Mouse (Mus musculus): ENCODE measurements at regions not wholly inside any gene's neighbourhood (a gene's known extent, or its start where the extent isn't known, plus 50 kb on each side); places are given as distances from the start of the nearest gene placed in this dataset.

GRCm38 (mm10) chr13:28513336-28513735 lies 256.0 kb downstream of the Gm11361 start:
- no peak for DNase-seq
- no peaks in the 10 kb centered on the region for H3K27me3 ChIP-seq (ENCODE audit: control insufficient read depth, insufficient read depth, low read length)
- no peak overlapping the region for H3K27ac ChIP-seq (ENCODE audit: insufficient read depth, low read length)
- no peaks in the 10 kb centered on the region for H3K4me1 ChIP-seq (ENCODE audit: control insufficient read depth, insufficient read depth, low read length)
- H3K4me3 ChIP-seq (replicated peaks; ENCODE audit: insufficient read depth, low read depth, low read length): no peak overlapping the region
- no peak for TF ChIP-seq CTCF (IDR thresholded peaks at IDR 0.05; ENCODE audit: borderline replicate concordance, insufficient read depth, low read depth, low read length)
- no peak for TF ChIP-seq POLR2A (IDR thresholded peaks at IDR 0.05; ENCODE audit: borderline replicate concordance, insufficient read depth, low read length)
- 75% methylated on average over 7 of the region's 7 CpGs for WGBS

GRCm38 (mm10) chr13:28512573-28513334 lies 255.4 kb downstream of the Gm11361 start:
- no peak for DNase-seq
- Histone ChIP-seq H3K27ac (ENCODE audit: insufficient read depth, low read length) (no peak overlapping the region), H3K4me3 (replicated peaks; ENCODE audit: insufficient read depth, low read depth, low read length) (no peak overlapping the region), H3K27me3 (ENCODE audit: control insufficient read depth, insufficient read depth, low read length) (no peaks in the 10 kb centered on the region), H3K4me1 (ENCODE audit: control insufficient read depth, insufficient read depth, low read length) (no peaks in the 10 kb centered on the region)
- 50% methylated on average over 11 of the region's 11 CpGs for WGBS
- TF ChIP-seq POLR2A (IDR thresholded peaks at IDR 0.05; ENCODE audit: borderline replicate concordance, insufficient read depth, low read length): no peak
- no peak for TF ChIP-seq CTCF (IDR thresholded peaks at IDR 0.05; ENCODE audit: borderline replicate concordance, insufficient read depth, low read depth, low read length)

- Histone ChIP-seq H3K4me1 (ENCODE audit: control insufficient read depth, insufficient read depth, low read length) (no peaks in the 10 kb centered on the region), H3K4me3 (replicated peaks; ENCODE audit: insufficient read depth, low read depth, low read length) (no peak overlapping the region), H3K27me3 (ENCODE audit: control insufficient read depth, insufficient read depth, low read length) (no peaks in the 10 kb centered on the region), H3K27ac (ENCODE audit: insufficient read depth, low read length) (no peak overlapping the region)
- DNase-seq: no peak
- 58% methylated on average over 2 of the region's 2 CpGs for WGBS
- TF ChIP-seq CTCF (IDR thresholded peaks at IDR 0.05; ENCODE audit: borderline replicate concordance, insufficient read depth, low read depth, low read length): no peak
- TF ChIP-seq POLR2A (IDR thresholded peaks at IDR 0.05; ENCODE audit: borderline replicate concordance, insufficient read depth, low read length): no peak
These were observed 250.9 kb downstream of the Gm11361 start for GRCm38 (mm10) chr13:28508184-28508583.

GRCm38 (mm10) chr13:28507783-28508182 lies 250.5 kb downstream of the Gm11361 start:
- H3K4me3 ChIP-seq (replicated peaks; ENCODE audit: insufficient read depth, low read depth, low read length): no peak overlapping the region
- no peak overlapping the region for H3K27ac ChIP-seq (ENCODE audit: insufficient read depth, low read length)
- WGBS: 69% methylated on average over 5 of the region's 5 CpGs
- DNase-seq: no peak
- TF ChIP-seq CTCF (IDR thresholded peaks at IDR 0.05; ENCODE audit: borderline replicate concordance, insufficient read depth, low read depth, low read length) (no peak), POLR2A (IDR thresholded peaks at IDR 0.05; ENCODE audit: borderline replicate concordance, insufficient read depth, low read length) (no peak)
- H3K27me3 ChIP-seq (ENCODE audit: control insufficient read depth, insufficient read depth, low read length): no peaks in the 10 kb centered on the region
- H3K4me1 ChIP-seq (ENCODE audit: control insufficient read depth, insufficient read depth, low read length): no peaks in the 10 kb centered on the region

DNA sequence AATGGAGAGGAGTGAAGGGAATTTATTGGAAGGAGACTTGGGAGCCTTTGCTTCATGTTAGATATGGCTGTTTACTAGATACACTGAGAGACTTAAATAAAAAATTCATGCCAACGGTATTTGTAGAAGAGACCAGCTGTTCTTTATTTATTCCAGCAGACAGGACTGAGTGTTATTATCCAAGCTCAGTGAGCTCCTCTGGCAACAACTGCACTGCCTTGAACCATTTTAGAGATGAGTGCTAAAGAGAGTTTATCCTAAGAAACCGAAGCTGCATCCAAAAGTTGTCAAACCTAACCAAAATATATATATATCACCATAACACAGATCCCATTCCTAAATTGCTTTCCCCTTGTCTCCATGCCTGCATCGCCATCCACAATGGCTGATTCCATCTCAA lies 247.0 kb downstream of the Gm11361 start:
- 79% methylated on average over 3 of the region's 3 CpGs for WGBS
- H3K4me1 ChIP-seq (ENCODE audit: control insufficient read depth, insufficient read depth, low read length): no peaks in the 10 kb centered on the region
- no peaks in the 10 kb centered on the region for H3K27me3 ChIP-seq (ENCODE audit: control insufficient read depth, insufficient read depth, low read length)
- no peak for DNase-seq
- no peak for TF ChIP-seq POLR2A (IDR thresholded peaks at IDR 0.05; ENCODE audit: borderline replicate concordance, insufficient read depth, low read length)
- no peak for TF ChIP-seq CTCF (IDR thresholded peaks at IDR 0.05; ENCODE audit: borderline replicate concordance, insufficient read depth, low read depth, low read length)
- H3K27ac ChIP-seq (ENCODE audit: insufficient read depth, low read length): no peak overlapping the region
- no peak overlapping the region for H3K4me3 ChIP-seq (replicated peaks; ENCODE audit: insufficient read depth, low read depth, low read length)

DNA sequence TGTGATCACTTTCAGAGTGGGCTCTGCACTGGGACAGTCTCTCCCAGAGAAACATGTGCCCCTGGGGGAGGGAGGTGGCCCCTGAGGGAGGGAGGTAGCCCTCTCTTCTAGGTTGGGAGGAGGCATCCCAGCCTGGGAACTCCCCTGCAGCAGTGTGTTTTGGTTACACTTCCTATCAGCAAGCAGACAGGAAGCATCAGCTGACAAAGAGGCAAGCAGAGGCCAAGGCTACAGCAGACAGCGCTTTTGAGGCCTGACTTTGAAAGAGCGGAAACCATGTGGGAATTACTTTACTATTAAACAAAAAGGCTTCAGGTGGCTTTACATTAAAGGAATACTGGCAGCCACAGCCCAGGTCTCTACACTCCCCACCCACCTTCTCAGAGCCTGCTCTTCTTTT lies 244.8 kb downstream of the Gm11361 start:
- no peaks in the 10 kb centered on the region for H3K4me1 ChIP-seq (ENCODE audit: control insufficient read depth, insufficient read depth, low read length)
- no peak for TF ChIP-seq CTCF (IDR thresholded peaks at IDR 0.05; ENCODE audit: borderline replicate concordance, insufficient read depth, low read depth, low read length)
- no peak for TF ChIP-seq POLR2A (IDR thresholded peaks at IDR 0.05; ENCODE audit: borderline replicate concordance, insufficient read depth, low read length)
- no peak overlapping the region for H3K27ac ChIP-seq (ENCODE audit: insufficient read depth, low read length)
- 88% methylated on average over 2 of the region's 2 CpGs for WGBS
- no peak overlapping the region for H3K4me3 ChIP-seq (replicated peaks; ENCODE audit: insufficient read depth, low read depth, low read length)
- no peaks in the 10 kb centered on the region for H3K27me3 ChIP-seq (ENCODE audit: control insufficient read depth, insufficient read depth, low read length)
- no peak for DNase-seq

- Histone ChIP-seq H3K27me3 (ENCODE audit: control insufficient read depth, insufficient read depth, low read length) (no peaks in the 10 kb centered on the region), H3K27ac (ENCODE audit: insufficient read depth, low read length) (no peak overlapping the region), H3K4me1 (ENCODE audit: control insufficient read depth, insufficient read depth, low read length) (no peaks in the 10 kb centered on the region), H3K4me3 (replicated peaks; ENCODE audit: insufficient read depth, low read depth, low read length) (no peak overlapping the region)
- 94% methylated on average over 6 of the region's 6 CpGs for WGBS
- TF ChIP-seq POLR2A (IDR thresholded peaks at IDR 0.05; ENCODE audit: borderline replicate concordance, insufficient read depth, low read length) (no peak), CTCF (IDR thresholded peaks at IDR 0.05; ENCODE audit: borderline replicate concordance, insufficient read depth, low read depth, low read length) (no peak)
- DNase-seq: no peak
These were observed 243.4 kb downstream of the Gm11361 start for GRCm38 (mm10) chr13:28500697-28501096.

GRCm38 (mm10) chr13:28497483-28497882 lies 240.2 kb downstream of the Gm11361 start:
- H3K27me3 ChIP-seq (ENCODE audit: control insufficient read depth, insufficient read depth, low read length): no peaks in the 10 kb centered on the region
- 92% methylated on average over 4 of the region's 4 CpGs for WGBS
- H3K27ac ChIP-seq (ENCODE audit: insufficient read depth, low read length): no peak overlapping the region
- H3K4me3 ChIP-seq (replicated peaks; ENCODE audit: insufficient read depth, low read depth, low read length): no peak overlapping the region
- DNase-seq: no peak
- no peaks in the 10 kb centered on the region for H3K4me1 ChIP-seq (ENCODE audit: control insufficient read depth, insufficient read depth, low read length)
- TF ChIP-seq CTCF (IDR thresholded peaks at IDR 0.05; ENCODE audit: borderline replicate concordance, insufficient read depth, low read depth, low read length) (no peak), POLR2A (IDR thresholded peaks at IDR 0.05; ENCODE audit: borderline replicate concordance, insufficient read depth, low read length) (no peak)
